Mouse (Mus musculus) hindbrain, postnatal 0 days (tissue): ENCODE data around the gene Mfng. TPM values are rescaled to one million over a fixed set of nuclear protein-coding genes. Genes with fewer than 3 reads are reported as not detected.
A peak's percentile ranks its signal among the peaks of the same experiment; 100 is the strongest.

ENCODE experiments used
- ATAC-seq: fragments of 200-750 bp; cut with Nextera tagmentation; 2 replicates; pipeline ENCODE4 v1.8.0; 2017; ENCODE audit warnings: mild to moderate bottlenecking, moderate TSS enrichment, moderate library complexity
- DNase-seq: peaks from one replicate; pipeline ENCODE4 v3.0.0-alpha.2; 2015; ENCODE audit warnings: low spot score
- H3K27ac ChIP-seq: fragments of 300-500 bp; sonication (generic); 2 replicates; pipeline ENCODE4 v1.5.1; 2014; ENCODE audit warnings: mild to moderate bottlenecking
- H3K27me3 ChIP-seq: fragments of 300-500 bp; sonication (generic); 2 replicates; pipeline ENCODE4 v1.6.1; 2014; ENCODE audit warnings: low read length, mixed read lengths; ENCODE audit not compliant: insufficient read depth
- H3K36me3 ChIP-seq: fragments of 300-500 bp; sonication (generic); 2 replicates; pipeline ENCODE4 v1.6.1; 2014; ENCODE audit warnings: low read length, mixed read lengths; ENCODE audit not compliant: insufficient read depth
- H3K4me1 ChIP-seq: fragments of 300-500 bp; sonication (generic); 2 replicates; pipeline ENCODE4 v1.6.1; 2014; ENCODE audit warnings: antibody characterized with exemption, low read length, mixed read lengths; ENCODE audit not compliant: insufficient read depth
- H3K4me2 ChIP-seq: fragments of 300-500 bp; sonication (generic); 2 replicates; pipeline ENCODE4 v1.6.1; 2014; ENCODE audit warnings: low read depth, mild to moderate bottlenecking, low read length, moderate library complexity, mixed read lengths
- H3K4me3 ChIP-seq: fragments of 300-500 bp; sonication (generic); 2 replicates; pipeline ENCODE4 v1.5.1; 2014; ENCODE audit warnings: low read length
- H3K9ac ChIP-seq: fragments of 300-500 bp; sonication (generic); replicated peaks from 2 replicates; pipeline ENCODE4 v1.6.1; 2014; ENCODE audit warnings: mild to moderate bottlenecking, low read length, moderate library complexity, mixed read lengths
- H3K9me3 ChIP-seq: fragments of 300-500 bp; sonication (generic); 2 replicates; pipeline ENCODE4 v1.6.1; 2016; ENCODE audit warnings: low read length, mixed read lengths
- CTCF ChIP-seq: IDR thresholded peaks from 2 replicates; pipeline ENCODE4 v1.5.1; 2016; ENCODE audit warnings: antibody characterized with exemption, control low read depth, low read depth
- WGBS: fragments of 180-500 bp; shearing (Covaris S2); extraction: QIAGEN DNeasy Blood & Tissue Kit; methylation state at CpG from one replicate; pipeline ENCODE4 v1.1.7; 2014; 5-methylcytosine and 5-hydroxymethylcytosine counted together
- polyA plus RNA-seq: library from polyadenylated mRNA; unstranded; fragments of >200 nt; fragmentation: Nextera tagmentation; extraction: Ambion mirVana; gene quantifications from 2 replicates; pipeline ENCODE4 v1.2.1, GENCODE M21; 2015
- total RNA-seq: library from RNA; depleted of rRNA; stranded (reverse); fragments of >200 nt; gene quantifications from 2 replicates; pipeline ENCODE4 v1.2.3, GENCODE M21; 2014

Gene Mfng
- total and polyA plus RNA-seq, 2 experiments from 2014 or later = 15.2 to 17.9 TPM

GRCm38 (mm10) chr15:78772856-78773255, 419 bp downstream of the Mfng start:
- WGBS = 37% methylated on average over 14 of the region's 14 CpGs
- Histone ChIP-seq H3K4me1 (peaks cover 3% of the 10 kb centered on the region; the same call in 1 of the 2 replicates), H3K27ac (peak overlapping the region; percentile 42; the same call in 1 of the 2 replicates), H3K36me3 (no peaks in the 10 kb centered on the region), H3K4me2 (peak overlapping the region; percentile 39), H3K27me3 (no peaks in the 10 kb centered on the region), H3K9ac (0 out of 2 replicates have a peak overlapping the region, but pooled peaks have one; percentile 6), H3K9me3 (no peaks in the 10 kb centered on the region), H3K4me3 (peak overlapping the region; percentile 8)
- TF ChIP-seq CTCF = no peak
- DNase-seq (no peak), ATAC-seq (peak; percentile 3; the same call in 1 of the 2 replicates)

- H3K4me1 ChIP-seq = peaks cover 3% of the 10 kb centered on the region
- H3K4me3 ChIP-seq = peak overlapping the region; percentile 8
- no peak for DNase-seq
- H3K9me3 ChIP-seq = no peaks in the 10 kb centered on the region
- WGBS = 54% methylated on average over 4 of the region's 4 CpGs
- H3K9ac ChIP-seq = no peak overlapping the region
- H3K4me2 ChIP-seq = peak overlapping the region; percentile 39
- peak overlapping the region; percentile 72; the same call in 1 of the 2 replicates for H3K27ac ChIP-seq
- no peaks in the 10 kb centered on the region for H3K27me3 ChIP-seq
- no peak for ATAC-seq
- TF ChIP-seq CTCF = no peak
- H3K36me3 ChIP-seq = no peaks in the 10 kb centered on the region
Observed at GRCm38 (mm10) chr15:78772368-78772763, 909 bp downstream of the Mfng start.

- Histone ChIP-seq H3K27ac (peak overlapping the region; percentile 72), H3K4me2 (peak overlapping the region; percentile 39), H3K36me3 (no peaks in the 10 kb centered on the region), H3K4me3 (0 out of 2 replicates have a peak overlapping the region, but pooled peaks have one; percentile 2), H3K9me3 (no peaks in the 10 kb centered on the region), H3K9ac (peak overlapping the region; percentile 18; the same call in 1 of the 2 replicates), H3K27me3 (no peaks in the 10 kb centered on the region), H3K4me1 (peaks cover 3% of the 10 kb centered on the region)
- 40% methylated on average over 19 of the region's 19 CpGs for WGBS
- no peak for DNase-seq
- no peak for TF ChIP-seq CTCF
- ATAC-seq = no peak
Observed at GRCm38 (mm10) chr15:78771531-78772367, 1.5 kb downstream of the Mfng start.

- TF ChIP-seq CTCF = no peak
- Histone ChIP-seq H3K36me3 (no peaks in the 10 kb centered on the region), H3K9me3 (no peaks in the 10 kb centered on the region), H3K4me3 (no peak overlapping the region), H3K4me2 (peak overlapping the region; percentile 39), H3K4me1 (peaks cover 3% of the 10 kb centered on the region), H3K9ac (no peak overlapping the region), H3K27me3 (no peaks in the 10 kb centered on the region), H3K27ac (peak overlapping the region; percentile 72)
- WGBS = 22% methylated on average over 5 of the region's 5 CpGs
- DNase-seq (peak; percentile 68), ATAC-seq (0 out of 2 replicates have a peak, but pooled peaks have one; percentile 24)
Observed at GRCm38 (mm10) chr15:78770983-78771355, 2.3 kb downstream of the Mfng start.

- no peaks in the 10 kb centered on the region for H3K36me3 ChIP-seq
- H3K4me2 ChIP-seq = no peak overlapping the region
- H3K9ac ChIP-seq = 0 out of 2 replicates have a peak overlapping the region, but pooled peaks have one; percentile 0
- no peak overlapping the region for H3K4me3 ChIP-seq
- H3K27me3 ChIP-seq = no peaks in the 10 kb centered on the region
- TF ChIP-seq CTCF = no peak
- no peak for ATAC-seq
- no peaks in the 10 kb centered on the region for H3K9me3 ChIP-seq
- DNase-seq = peak; percentile 18
- peaks cover 3% of the 10 kb centered on the region for H3K4me1 ChIP-seq
- 22% methylated on average over 9 of the region's 9 CpGs for WGBS
- H3K27ac ChIP-seq = peak overlapping the region; percentile 72
Observed at GRCm38 (mm10) chr15:78770234-78770982, 2.9 kb downstream of the Mfng start.

- Histone ChIP-seq H3K27me3 (no peaks in the 10 kb centered on the region), H3K4me2 (no peak overlapping the region), H3K27ac (no peak overlapping the region), H3K4me3 (no peak overlapping the region), H3K9ac (no peak overlapping the region), H3K4me1 (peaks cover 3% of the 10 kb centered on the region), H3K36me3 (no peaks in the 10 kb centered on the region), H3K9me3 (no peaks in the 10 kb centered on the region)
- ATAC-seq (no peak), DNase-seq (no peak)
- 94% methylated on average over 4 of the region's 4 CpGs for WGBS
- TF ChIP-seq CTCF = peak; percentile 59
Observed at GRCm38 (mm10) chr15:78769064-78769463, 4.2 kb downstream of the Mfng start.
